Mouse (Mus musculus) gastrocnemius, adult 18-20 months (tissue): ENCODE measurements at regions not wholly inside any gene's neighbourhood (a gene's known extent, or its start where the extent isn't known, plus 50 kb on each side); places are given as distances from the start of the nearest gene placed in this dataset.
"Not testable (repeated sequence)": the region's sequence is repeated elsewhere in the genome, so short reads cannot be mapped to it uniquely, and the experiment has no call there.

Experiments used
- DNase-seq: peaks from one replicate; pipeline ENCODE4 v3.0.0; 2021; ENCODE audit warnings: low spot score

DNA sequence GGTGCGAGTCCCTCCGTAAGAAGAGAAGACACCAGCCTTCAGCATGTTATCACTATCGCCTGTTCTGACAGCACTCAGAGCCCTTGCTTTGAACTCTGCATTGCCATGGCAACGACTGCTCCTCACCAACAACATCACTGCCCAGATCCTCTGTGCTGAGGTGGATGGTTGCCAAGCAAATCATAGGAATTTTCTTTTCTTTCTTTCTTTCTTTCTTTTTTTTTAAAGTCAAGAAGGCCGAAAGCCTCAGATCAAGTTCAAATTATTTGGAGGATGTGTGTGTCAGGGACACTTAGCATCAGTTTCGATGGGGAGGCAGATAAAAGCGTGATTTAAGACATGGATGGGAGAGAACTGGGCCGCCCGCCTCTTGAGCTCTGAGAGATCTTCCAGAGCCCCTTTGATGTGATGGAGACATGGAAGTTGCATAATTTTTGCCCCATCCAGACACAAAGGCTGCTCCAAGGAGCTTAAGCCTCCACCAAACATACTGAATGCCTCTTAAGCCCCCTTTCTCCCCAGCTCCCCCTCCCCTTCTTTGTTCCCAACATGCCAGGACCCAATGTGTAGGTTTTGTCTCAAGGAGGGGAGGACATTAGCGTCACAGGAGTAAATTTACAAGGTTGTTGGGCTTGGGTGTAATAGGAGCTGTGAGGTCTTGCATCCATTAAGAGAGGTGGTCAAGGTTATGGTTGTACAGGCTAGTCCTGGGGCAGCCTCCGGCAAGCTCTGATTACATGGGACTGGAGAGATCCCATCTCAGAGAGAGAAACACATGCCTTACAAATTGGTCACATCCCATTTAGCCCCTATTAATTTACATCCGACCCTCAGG is 167.4 kb upstream of the Npvf start:
- DNase-seq, result no peak

DNA sequence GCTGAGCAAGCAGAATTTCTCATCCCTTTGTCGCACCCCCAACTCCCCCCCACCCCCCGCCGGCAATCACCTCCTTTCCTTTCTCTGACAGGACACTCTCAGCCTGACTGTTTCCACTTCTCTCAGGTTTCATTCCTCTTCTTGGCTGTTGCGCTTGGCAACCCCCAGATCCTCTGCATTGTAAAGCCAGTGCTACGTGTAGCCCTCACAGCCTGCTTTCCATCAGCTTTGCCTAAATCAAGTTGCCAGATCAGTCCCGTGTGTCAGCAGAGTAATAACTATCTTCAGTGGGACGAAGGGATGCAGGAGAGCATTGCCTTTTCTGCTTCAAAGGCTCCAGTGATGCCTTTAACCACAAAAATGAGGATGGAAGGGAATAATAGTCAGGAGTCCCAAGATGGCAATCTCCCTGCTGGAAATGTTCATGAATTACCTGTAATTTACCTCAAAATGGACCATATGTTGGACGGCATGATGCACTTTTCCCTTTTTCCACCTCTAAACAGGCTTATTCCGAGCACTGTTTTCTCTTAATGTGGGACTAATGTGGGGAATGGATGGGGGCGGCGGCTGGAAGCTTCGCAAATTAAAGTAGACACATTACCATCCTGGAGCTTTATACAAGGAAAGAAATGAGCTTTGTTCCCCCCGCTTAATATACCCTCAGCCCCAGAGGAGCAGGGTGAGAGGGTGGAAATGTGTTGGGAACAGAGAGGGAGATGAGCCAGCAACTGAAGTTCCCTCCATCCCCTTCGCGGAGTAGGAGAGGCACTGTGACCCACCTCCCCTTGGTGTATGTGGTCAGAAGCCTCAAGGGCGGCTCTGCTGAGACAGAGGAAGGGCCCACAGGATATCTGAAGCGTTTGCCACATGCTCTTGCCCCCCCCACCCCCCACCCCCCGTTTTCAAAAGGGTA is 168.3 kb upstream of the Npvf start:
- no peak for DNase-seq

DNA sequence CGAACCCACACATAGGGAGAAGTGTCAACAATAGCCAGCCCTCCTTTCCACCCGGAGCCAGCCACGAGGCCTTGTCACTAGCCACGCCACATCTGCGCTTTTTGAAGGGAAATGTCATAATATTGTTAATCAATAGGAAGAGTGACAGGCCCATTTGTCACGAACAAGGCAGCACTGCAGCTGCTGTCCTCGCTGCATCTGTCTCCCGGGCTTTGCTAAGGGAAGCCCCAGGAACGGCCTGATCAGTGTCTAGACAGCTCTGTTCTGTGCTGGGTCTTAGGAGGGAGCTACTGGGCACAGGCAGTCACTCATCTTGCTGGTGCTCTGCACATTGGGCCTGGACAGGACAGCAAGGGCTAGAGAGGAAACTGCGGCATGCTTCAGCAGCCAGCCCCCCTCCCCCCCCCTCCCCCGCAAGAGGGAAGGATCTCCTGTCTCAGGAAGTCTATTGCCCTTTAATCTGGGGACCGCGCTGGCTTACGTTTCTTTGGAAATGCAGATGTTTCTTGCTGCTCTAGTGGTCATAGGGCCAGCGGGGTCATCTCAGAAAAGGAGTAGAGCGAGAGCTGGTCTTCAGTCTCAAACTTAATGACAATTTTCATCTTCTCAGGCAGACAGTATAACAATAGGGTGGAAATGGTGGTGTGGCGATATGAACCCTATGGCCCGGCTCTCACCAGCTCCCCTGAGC is 169.1 kb upstream of the Npvf start:
- DNase-seq, result no peak

DNA sequence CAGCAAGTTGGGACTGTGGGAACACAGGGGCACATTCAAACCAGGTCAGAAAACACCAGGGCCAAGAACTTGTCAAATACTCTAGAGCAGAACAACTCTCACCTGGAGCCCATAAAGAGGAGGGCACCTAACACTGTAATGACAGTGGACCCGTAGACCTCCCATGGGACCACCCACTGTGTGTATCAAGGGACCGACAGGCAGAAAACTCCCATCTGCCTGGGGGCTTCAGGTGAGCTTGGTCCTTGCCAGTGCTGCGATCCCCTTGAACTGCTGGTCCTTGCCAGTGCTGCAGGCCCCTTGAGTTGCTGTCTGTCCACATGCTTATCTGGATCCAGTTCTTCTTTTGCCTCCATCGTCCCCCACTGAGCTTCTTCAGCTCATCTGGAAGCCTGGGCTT is 170.2 kb upstream of the Npvf start:
- DNase-seq, result no peak

DNA sequence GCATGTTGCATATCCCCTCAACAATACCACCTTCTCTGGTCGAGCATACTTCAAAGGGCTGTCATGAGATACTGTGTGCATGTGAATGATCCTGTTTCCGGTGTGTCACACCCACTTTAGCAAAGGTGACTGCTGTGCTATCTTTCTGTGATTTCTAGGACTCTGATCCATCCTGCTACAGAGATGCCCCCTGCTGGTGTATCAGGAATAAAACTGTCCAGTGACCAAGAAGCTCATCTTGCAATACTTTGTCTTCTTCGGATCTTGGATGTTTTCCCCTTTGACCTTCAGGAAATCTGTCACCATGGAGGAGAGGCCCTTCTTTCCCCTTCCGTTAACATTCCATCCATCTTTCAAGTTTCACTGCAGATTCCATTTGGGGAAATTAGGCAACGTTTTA is 177.5 kb upstream of the Npvf start:
- DNase-seq, result no peak

DNA sequence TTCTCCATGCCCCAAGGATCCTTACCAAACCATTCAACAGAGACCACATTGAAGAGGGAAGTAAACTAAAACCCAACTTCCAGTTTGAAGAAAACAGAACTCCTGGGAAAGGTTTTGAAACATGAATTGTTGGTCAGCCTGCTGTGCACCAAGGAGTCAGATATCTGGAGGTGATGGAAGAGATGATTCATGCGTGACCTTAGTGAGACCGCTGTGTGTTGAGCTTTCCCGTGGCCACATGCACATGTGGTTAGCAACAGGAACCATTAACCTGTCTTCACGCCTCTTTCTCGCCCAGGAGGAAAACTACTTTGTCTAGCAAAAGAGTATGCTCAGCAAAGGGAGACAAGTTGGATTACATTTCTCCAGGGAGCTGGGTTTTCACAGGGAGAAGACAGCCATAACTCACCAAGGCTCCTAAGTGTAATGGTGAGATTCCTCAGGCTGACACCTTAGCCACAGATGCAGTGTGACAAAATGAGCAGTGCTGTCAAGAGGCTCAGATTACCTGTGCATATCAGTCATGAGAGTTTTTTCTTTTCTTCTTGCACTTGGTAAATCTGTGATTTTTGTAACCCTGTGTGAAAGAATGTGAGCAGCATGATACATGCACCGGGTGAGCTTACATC is 181.9 kb upstream of the Npvf start:
- no peak for DNase-seq

DNA sequence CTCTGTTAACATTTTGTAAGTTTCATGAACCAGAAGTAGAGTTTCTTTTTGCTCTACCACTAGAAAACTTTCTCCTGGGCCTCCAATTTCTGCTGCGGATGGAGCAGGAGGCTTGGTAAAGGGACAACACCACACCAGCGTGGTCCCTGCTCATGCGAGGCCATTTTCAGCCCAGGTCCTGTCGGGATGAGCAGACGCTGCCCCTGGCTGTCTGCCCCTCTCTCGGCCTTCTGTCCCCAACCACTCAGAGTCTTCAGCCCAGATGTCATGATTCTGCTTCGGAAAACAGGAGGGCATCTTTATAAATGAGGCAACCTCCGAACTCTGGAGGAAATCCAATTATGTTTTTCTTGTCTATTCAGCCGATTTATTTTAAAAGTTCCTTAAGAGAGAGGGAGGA is 186.6 kb upstream of the Npvf start:
- DNase-seq, result no peak

DNA sequence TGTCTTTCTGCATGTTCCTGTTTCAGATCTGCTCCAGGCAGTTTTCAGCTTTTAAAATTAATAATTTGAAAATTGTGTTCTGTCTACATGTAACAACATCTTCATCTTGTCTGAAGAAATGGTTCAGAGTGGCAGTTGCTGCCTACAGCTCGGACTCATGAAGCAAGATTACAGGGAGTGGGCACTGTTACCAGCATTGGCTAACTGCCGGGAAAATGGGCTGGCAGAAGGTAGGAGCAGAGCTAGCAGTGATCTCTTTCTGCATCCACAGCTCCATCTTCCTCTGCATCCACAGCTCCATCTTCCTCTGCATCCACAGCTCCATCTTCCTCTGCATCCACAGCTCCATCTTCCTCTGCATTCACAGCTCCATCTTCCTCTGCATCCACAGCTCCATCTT is 191.0 kb upstream of the Npvf start:
- DNase-seq, result not testable (repeated sequence)

DNA sequence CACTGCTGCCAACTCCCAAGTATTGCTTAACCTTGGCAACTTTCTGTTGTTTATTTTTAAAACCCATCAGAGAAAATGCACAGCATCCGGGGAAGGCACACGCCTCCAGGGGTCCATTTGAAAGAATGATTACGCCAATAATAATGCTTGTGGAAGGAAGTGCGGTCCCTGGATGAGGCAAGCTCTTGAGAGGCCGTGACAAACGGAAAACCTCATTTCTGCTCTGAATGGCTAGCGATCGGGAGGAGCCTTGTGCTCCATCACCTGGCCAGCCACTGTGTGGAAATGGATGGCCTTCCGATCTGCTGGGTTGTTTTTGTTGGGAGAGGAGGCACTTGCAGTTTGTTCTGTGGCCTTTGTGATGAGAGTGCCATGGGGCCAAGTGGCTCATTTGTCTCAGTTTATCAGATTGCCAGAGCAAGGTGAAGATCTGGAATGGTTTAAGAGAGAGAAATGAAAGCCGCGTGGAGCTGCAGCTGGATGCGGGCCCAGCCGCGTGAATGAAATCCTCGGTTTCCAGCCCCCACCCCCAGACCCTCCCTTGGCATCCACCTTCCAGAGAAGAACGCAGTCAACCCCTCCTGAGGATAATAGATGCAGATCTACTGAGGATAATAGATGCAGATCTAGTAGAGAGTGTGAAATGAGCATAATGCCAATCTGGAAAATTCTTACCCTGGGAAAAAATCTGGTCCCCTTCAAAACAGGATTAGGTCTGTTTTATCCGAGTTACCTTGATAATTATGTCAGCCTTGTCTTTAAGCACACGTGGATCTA is 192.7 kb upstream of the Npvf start:
- no peak for DNase-seq

DNA sequence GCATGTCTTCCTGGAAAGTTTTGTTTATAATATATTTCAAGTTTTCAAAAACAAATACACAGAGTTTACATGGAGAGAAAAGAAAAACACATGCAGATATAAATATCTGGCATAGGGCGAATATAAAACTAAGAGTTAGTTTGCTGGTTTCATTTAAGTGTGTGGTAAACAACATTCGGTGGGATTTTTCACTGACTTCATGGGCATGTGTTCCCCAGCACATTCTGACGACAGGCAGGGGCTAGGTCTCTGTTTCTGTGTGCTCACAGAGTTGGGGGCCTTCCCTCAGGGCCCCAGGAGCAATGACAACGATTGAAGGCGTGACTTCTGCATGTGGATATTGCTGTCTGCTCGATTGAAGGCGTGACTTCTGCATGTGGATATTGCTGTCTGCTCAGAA is 193.3 kb upstream of the Npvf start:
- DNase-seq, result no peak

DNA sequence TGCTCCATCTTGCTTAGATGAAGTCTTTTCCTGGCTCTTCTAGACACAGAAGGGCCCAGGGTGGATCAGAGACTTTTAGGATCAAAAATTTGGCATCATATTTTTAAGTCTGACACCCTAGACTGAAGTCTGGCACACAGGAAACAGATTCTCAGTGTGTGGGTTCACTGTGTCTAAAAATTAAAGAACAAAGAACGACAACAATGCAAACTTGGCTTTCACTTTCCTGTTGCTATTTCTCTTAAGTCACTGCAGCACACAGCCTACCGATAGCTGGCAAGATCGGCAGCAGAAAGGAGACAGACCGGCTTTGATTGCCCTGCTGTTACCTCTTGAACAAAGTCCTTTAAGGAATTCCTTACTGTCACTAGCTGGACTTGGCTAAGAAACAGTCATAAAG is 204.9 kb upstream of the Npvf start:
- DNase-seq, result no peak

DNA sequence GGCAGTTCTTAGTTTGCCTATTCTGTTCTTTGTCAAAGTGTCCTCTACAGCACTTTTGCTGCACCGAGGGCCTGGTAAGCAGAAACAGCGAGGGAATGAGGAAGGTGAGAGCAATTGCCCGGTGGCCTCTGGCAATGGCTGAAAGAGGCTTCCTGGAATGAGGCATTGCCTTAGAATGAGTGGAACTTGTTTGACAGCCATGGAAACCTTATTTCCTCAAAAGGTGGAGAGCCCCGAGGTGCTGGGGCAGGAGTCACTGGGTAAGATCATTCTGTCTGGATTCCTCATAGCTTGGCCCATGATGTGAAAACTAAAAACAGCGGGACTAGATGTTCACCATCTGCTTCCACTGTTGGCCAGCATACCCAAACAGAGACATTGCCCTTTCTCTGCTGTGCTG is 223.8 kb upstream of the Npvf start:
- no peak for DNase-seq

DNA sequence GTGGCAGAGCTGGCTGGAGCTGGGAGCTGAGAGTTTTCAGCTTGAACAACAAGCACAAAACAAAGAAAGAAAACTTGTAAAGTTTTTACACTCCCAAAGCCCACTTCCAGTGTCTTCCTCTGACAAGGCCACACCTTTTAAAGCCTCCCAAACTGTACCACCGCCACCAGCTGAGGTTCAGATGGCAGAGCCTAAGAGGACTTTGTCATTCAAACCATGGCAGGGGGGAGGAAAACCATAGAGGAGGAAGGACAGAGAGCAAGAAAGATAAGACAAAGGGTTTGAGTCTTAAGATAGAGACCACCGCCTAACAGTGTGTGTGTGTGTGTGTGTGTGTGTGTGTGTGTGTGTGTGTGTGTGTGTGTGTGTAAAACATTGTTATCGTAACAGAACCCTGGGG is 228.1 kb upstream of the Npvf start:
- DNase-seq, result no peak

DNA sequence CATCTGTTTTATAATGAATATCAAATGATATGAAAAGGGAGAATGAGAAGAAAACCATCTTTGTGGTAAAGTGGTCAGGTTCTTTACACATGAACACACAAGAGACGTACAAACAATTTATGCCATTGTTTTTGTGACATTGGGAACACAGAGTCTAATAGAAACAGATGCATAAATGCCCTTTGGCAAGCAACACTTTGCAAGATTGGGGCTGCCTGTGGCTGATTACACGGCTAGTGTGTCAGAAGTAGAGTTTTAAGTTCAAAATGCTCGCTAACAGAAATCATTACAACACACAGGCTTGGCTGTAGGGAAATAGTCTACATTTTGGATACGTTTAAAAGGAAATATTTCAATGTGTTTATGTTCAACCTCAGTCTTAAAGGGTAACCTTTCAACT is 228.5 kb upstream of the Npvf start:
- no peak for DNase-seq

DNA sequence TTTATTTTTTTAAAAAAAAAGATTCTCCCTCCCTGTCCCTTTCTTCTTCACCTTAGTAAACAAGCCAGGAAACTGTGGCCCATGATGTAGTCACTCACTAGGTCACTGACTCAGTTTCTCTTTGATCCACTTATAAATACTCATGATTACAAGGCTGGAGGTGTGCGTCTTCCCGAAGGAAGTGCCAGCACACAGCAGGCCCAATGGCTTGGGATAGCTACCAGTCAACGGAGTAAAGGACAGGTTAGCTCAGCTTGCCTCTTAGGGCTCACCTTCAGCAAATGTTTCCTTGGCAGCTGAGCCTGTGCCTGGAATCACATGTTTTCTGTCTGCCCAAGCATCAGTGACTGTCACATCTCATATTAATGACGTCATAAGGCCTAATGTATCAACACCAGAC is 230.8 kb upstream of the Npvf start:
- DNase-seq, result no peak

DNA sequence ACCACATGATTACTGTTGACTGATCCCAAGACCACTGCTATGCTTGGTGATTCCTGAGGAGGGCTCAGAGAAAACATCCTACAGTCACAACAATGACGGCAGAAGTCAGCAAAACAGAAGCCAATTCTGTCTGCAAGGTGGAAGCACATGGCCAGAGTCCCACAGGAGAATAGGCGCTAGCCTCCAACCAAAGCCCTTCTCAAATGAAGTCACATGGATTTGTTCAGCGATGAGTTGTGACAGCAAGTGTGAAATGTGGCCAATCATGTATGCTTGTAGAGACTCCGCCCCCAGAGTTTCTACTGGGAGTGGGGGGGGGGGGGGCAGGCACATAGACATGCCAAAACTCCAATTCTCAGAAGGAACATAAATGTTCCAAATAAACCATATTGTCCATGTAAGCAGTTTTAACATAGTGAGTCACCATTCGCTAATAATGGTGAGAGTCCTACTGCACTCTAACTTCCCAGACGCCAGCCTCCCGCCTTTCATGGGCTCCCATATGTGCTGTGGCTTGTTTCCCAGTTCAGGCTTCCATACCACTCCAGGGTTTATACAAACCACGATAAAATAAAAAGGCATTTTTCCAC is 231.6 kb upstream of the Npvf start:
- DNase-seq, result no peak

DNA sequence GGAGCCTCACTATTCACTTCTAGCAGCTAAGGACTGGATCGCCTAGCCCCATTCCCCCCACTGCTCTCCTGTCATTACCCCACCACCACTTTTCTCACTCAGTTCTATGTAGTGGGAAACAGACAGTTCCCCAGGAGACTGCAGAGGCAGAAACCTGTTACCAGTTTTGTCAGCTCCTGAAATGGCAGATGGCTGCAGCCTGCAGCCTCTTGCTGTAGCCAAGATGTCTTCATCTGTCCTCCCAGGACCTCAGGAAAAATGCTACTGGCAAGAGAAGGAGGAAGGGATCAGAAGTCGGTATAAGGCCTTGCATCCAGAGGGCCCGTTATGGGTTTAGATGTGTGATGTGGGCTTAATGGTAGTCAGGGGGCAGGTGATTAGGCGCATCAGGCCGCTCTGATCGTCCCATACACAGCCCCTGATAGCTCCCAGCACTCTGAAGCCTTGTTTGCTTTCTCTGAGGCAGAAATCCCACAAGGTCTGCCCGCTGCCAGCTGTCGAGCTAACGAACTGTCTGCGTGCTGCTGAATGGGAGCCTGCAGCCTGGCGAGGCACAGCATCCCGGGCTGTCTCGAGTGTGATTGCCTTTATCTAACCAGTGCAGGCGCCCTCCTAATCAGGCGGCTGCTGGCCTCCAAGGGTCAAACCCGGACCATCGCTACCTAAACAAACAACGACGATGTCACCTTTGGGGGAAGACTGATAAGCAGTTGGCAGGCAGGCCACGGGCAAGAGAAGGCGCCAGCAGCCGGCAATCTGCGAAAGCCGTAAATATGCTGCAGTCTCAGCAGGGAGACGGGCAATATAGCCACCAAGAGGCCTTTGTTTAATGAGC is 236.3 kb upstream of the Npvf start:
- no peak for DNase-seq

DNA sequence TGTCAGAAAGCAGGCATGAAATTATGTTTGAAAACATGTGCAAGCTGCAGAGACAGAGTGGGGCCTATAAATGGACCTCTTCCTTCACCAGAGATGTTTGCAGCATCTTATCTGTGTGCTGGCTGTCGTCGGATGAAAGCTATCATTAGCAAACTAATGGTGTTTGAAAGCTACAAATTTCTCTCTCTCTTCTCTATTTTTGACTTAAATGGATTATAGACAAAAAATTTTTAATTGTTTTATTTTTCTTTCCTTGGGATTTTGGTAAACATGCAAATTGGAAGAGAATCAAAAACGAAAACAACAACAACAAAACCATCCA is 236.9 kb upstream of the Npvf start:
- DNase-seq, result no peak

DNA sequence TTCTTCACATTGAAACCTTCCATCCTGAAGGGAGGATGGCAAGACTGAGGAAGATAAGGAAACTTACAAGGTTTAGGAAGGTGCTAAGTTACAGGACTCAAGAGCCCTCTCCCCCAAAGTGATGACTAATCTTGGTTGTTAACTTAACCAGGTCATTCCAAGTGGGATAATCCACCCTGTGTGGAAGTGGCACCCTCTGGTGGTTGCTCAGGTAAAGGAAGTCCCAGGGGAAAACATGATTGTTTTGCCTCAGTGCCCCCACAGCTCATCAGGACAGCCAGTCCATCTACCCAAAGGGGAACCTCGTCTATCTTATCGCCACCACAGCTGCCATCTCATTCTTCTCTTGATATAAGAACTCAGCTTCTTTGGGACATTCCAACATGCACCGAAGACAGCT is 244.6 kb upstream of the Npvf start:
- no peak for DNase-seq
